Mouse (Mus musculus): Measurements from ENCODE around the gene Liph.
"Not testable (repeated sequence)": the region's sequence is repeated elsewhere in the genome, so short reads cannot be mapped to it uniquely, and the experiment has no call there.

The Liph gene

DNA sequence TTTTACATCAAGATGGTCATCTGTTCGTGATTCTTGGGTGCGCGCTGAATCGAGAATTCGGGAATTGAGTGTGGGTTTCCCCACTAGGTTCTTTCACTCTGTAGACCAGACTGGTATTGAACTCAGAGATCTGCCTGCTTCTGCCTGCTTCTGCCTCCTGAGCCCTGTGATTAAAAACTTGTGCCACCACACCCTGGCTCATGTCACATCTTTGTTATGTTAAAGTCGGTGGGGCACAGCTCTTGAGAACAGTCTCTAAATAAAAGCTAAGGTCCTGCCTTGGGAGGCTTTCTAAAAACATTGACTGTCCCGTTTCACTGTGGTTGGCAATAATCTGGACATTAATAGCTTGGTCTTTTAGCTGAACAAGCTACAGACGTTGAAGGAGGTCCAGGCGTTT lies 12.3 kb downstream of the Liph start:
- in situ Hi-C loops (cut with MboI; ENCODE audit: unreplicated experiment in 2 of 2), result no loop called here

DNA sequence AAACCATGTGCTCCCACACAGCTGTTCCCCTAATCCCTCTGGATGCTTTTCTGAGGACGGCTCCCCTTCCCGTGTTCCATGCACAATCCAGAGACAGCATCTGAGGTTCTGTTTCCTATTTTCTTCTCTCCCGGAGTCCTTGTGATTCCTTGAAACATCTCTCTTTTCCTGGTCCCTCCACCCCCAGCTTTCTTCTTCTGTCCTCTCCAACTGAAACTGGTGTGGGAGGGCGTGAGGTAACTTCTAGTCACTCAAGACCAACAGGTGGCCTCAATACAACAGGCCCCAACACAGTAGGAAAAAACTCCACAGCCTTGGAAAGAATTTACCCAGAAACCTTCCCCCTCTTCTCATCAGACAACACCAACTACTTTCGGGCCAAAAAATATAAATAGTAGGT lies 18.1 kb downstream of the Liph start:
- in situ Hi-C loops (cut with MboI; ENCODE audit: unreplicated experiment in 2 of 2), result no loop called here

DNA sequence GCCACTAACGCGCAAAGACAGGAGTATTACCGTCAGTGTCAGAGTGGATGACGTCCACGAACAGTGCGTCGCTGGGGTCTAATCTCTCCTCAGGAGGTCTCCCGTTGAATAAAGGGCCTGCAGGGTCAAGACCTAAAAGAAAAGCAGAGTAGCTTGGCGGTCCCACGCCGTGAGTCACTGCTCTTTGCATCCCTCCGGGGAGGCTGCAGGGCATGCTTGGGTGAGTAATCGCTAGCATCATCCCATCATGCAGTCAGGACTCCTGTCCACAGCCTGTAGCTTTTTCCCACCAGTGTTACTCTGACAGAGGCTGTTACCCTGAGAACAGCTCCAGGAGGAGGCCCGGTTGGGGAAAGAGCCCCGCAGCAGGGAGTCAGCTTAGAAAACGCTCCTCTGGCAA lies 19.3 kb downstream of the Liph start:
- in situ Hi-C loops (cut with MboI; ENCODE audit: unreplicated experiment in 2 of 2), result no loop called here

DNA sequence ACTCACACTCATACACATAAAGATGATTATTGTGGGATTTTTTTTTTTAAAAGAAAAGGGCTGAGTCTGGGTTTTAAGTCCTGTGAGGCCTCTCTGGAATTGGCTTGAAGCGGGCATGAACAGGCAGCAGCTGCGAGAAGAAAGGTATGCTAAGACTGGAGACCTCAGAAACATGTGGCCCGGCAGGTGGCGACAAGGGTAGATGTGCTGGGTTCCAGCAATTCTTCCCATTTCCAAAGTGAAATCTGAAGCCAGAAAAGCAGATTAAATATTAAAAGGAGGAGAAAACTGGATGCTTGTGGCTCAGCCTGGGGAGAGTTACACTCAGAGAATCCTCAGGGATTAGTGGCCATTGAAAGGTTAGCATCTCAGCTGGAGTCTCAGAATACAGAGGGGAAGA lies 24.0 kb downstream of the Liph start:
- in situ Hi-C loops (cut with MboI; ENCODE audit: unreplicated experiment in 2 of 2), result no loop called here

DNA sequence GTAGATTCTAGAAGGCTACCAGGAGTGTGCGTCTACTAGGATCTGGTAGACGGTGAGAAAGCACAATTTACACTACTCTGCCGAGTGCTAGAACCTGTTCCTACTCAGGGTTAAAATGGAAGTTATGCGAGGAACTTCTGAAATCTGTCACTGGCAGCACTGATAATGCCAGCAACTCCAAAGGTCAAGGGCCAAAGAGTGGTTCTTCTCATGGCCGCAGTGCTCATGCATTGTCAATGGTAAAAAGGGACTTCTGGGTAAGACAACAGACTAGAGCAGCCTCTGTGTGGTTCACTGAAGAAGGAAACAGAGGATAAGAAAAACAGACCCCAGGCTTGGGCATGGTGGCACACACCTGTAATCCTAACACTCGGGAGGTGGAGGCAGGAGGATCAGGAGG lies 24.9 kb downstream of the Liph start:
- in situ Hi-C loops (cut with MboI; ENCODE audit: unreplicated experiment in 2 of 2), result no loop called here

DNA sequence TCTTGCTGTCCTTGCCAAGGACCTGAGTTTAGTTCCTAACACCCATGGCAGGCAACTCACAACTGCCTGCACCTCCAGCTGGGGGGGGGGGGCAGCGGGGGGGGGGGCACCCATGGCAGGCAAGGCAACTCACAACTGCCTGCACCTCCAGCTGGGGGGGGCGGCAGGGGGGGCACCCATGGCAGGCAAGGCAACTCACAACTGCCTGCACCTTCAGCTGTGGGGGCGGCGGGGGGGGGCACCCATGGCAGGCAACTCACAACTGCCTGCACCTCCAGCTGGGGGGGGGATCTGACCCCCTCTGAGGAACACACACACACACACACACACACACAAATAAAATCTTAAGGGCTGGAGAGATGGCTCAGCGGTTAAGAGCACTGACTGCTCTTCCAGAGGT lies 25.6 kb downstream of the Liph start:
- in situ Hi-C loops (cut with MboI; ENCODE audit: unreplicated experiment in 2 of 2), result no loop called here

- in situ Hi-C loops (cut with MboI; ENCODE audit: unreplicated experiment in 2 of 2), result no loop called here
These were observed 29.9 kb downstream of the Liph start for GRCm38 (mm10) chr16:21965576-21965975.

DNA sequence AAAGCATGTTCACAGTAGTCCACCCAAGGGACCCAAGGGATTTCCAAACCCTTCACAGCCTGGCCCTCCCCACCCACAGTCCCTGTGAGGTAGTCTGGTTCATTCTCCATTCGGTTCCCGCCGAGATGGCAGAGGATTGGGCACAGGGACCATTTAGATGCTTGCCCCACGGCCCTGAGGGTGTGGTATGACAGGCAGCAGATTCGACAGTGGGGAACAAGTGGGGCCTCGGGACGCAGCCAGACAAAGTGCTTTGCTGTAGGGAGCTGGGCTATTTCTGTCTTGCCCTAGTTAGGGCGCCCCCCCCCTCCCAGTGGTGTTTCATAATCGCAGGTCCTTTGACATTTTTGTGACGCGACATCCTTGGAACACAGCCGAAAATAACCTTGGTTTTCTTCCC lies 39.9 kb downstream of the Liph start:
- in situ Hi-C loops (cut with MboI; ENCODE audit: unreplicated experiment in 2 of 2), result no loop called here

GRCm38 (mm10) chr16:21946761-21947715 lies 48.4 kb downstream of the Liph start, which contains the start of gene Tmem41a:
TSS of gene Tmem41a (minus strand) at chr16:21947552.
- in situ Hi-C loops (cut with MboI; ENCODE audit: unreplicated experiment in 2 of 2), result no loop called here

GRCm38 (mm10) chr16:21928471-21928870 lies 67.0 kb downstream of the Liph start:
- in situ Hi-C loops (cut with MboI; ENCODE audit: unreplicated experiment in 2 of 2), result no loop called here

- in situ Hi-C loops (cut with MboI; ENCODE audit: unreplicated experiment in 2 of 2), result no loop called here
These were observed 78.8 kb downstream of the Liph start for GRCm38 (mm10) chr16:21916681-21917080.

DNA sequence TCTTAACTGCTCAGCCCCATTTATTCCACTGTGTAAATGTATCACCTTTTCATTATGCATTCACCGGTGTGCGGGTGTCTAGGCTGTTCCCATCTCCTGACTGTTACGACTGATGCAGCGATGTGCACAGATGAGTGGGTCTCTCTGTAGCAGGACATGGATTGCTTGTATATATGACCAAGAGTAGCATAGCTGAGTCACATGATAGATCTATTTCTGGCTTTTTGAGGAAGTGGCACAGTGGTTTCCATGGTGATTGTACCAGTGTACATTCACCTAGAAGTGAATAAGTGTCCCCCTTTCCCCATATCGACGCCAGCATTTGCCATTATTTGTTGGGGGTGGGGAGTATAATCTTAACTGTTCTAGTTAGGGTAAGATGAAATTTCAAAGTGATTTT lies 82.1 kb downstream of the Liph start:
- in situ Hi-C loops (cut with MboI; ENCODE audit: unreplicated experiment in 2 of 2), result no loop called here

DNA sequence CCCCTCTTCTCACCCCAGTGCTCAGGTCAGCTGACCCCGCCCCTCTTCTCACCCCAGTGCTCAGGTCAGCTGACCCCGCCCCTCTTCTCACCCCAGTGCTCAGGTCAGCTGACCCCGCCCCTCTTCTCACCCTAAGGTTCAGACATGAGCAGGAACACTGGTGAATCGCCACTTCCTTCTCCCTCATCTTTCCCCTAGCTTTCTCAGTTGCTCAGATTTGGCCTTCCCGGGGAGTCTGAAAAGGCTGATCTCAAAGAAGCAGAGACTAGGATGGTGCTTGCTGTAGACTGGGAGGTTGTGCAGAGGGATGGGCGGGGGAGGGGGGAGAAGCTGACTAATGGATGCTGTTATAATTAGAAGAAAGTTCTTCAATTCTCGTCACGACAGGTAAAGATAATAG lies 86.6 kb downstream of the Liph start:
- in situ Hi-C loops (cut with MboI; ENCODE audit: unreplicated experiment in 2 of 2), result not testable (repeated sequence)

GRCm38 (mm10) chr16:21906902-21907301 lies 88.6 kb downstream of the Liph start:
- in situ Hi-C loops (cut with MboI; ENCODE audit: unreplicated experiment in 2 of 2), result no loop called here

GRCm38 (mm10) chr16:21905996-21906395 lies 89.5 kb downstream of the Liph start:
- in situ Hi-C loops (cut with MboI; ENCODE audit: unreplicated experiment in 2 of 2), result no loop called here

- in situ Hi-C loops (cut with MboI; ENCODE audit: unreplicated experiment in 2 of 2), result no loop called here
These were observed 90.8 kb downstream of the Liph start for GRCm38 (mm10) chr16:21904636-21905035.
